Mouse (Mus musculus) C2C12 (cell line): ENCODE results near the gene Vmn1r112.
"Not testable (repeated sequence)": the region's sequence is repeated elsewhere in the genome, so short reads cannot be mapped to it uniquely, and the experiment has no call there.

Experiments used
- CEBPB ChIP-seq: IDR thresholded peaks from one replicate; pipeline ENCODE4 v1.6.1; 2011; ENCODE audit warnings: low read depth, mild to moderate bottlenecking, control low read depth, moderate library complexity
- CTCF ChIP-seq: IDR thresholded peaks from one replicate; pipeline ENCODE4 v1.5.1; 2011; ENCODE audit not compliant: control insufficient read depth, insufficient read depth, insufficient read length
- MAX ChIP-seq: IDR thresholded peaks from one replicate; pipeline ENCODE4 v1.6.1; 2011; ENCODE audit warnings: mild to moderate bottlenecking, control low read depth
- MYOD1 ChIP-seq: IDR thresholded peaks from one replicate; pipeline ENCODE4 v1.6.1; 2011; ENCODE audit warnings: low read depth; ENCODE audit not compliant: control insufficient read depth, insufficient read length
- MYOG ChIP-seq: IDR thresholded peaks from one replicate; pipeline ENCODE4 v1.6.1; 2011; ENCODE audit not compliant: control insufficient read depth, insufficient read length; ENCODE audit errors: extremely low read depth
- USF1 ChIP-seq: IDR thresholded peaks from one replicate; pipeline ENCODE4 v1.6.1; 2011; ENCODE audit warnings: low read depth, mild to moderate bottlenecking, control low read depth, moderate library complexity

- not testable (repeated sequence) for TF ChIP-seq MAX, CTCF, CEBPB, USF1, MYOD1, MYOG
Measured at GRCm38 (mm10) chr7:20812086-20812485, 41.1 kb downstream of the Vmn1r112 start, which contains the start of gene Vmn1r114.
